Mouse (Mus musculus) E14TG2a.4 (cell line): ENCODE measurements around the gene Sh3bp5.

ENCODE experiments used
- CTCF ChIP-seq: conservative IDR thresholded peaks from 2 replicates; pipeline ENCODE4 v1.5.1; 2014; ENCODE audit warnings: low read length
- NANOG ChIP-seq: IDR thresholded peaks from 2 replicates; pipeline ENCODE4 v1.6.1; 2014; ENCODE audit warnings: borderline replicate concordance, low read length, mixed read lengths
- POU5F1 ChIP-seq: IDR thresholded peaks from 2 replicates; pipeline ENCODE4 v1.6.1; 2014; ENCODE audit warnings: low read length, borderline replicate concordance

- no peak for TF ChIP-seq CTCF
- TF ChIP-seq NANOG, result no peak
- no peak for TF ChIP-seq POU5F1
These were observed 16.6 kb downstream of the Sh3bp5 start for GRCm38 (mm10) chr14:31419279-31419678.
